Comparison of ENCODE assay signal across 9 mouse cellular contexts in the genomic region with DNA sequence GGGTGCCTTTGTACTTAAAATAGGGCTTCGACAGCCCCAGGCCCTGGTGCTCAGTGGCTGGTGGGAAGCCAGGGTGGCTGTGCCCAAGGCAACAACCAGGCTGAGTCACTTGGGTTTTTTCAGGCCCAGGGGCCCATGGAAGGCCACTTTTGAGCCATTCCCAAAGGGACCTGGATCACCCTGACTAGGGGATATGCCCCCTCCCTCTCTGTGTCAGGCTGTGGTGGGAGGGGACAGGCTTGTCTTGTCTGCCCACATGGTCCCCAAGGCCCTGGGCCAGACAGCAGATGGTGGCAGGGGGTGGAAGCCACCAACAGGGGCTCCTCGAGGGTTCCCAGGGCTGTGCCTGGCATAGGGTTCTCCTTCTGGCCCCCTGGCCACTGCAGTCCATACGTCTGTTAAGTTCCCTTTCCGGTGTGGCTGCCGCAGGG. TPM values are rescaled to one million over a fixed set of nuclear protein-coding genes. Genes with fewer than 3 reads are reported as not detected.
DNase-seq lines count a peak whose midpoint lies in the region; ATAC-seq and TF ChIP-seq lines count a peak whose summit lies in the region.
"Had no signal": no experiment of that assay in that cellular context is flagged by ENCODE, and none has a peak within 500 bp of the region (broad histone marks: within the 10 kb centered on the region; RNA-seq: fewer than 3 reads in every experiment).

No protein-coding gene starts in this region.

- H3K4me2 ChIP-seq in forebrain, embryonic 12.5 days, result no peak overlapping the region
- no peak overlapping the region for H3K4me2 ChIP-seq in forebrain, postnatal 0 days (ENCODE audit: low read depth)
- H3K4me2 ChIP-seq in midbrain, embryonic 14.5 days (ENCODE audit: low read length), result no peak overlapping the region
- no peak overlapping the region for H3K4me2 ChIP-seq in midbrain, postnatal 0 days (ENCODE audit: low read depth, low read length, poor library complexity, severe bottlenecking)
- H3K4me2 ChIP-seq in heart, embryonic 16.5 days (ENCODE audit: low read depth, low read length), result no peak overlapping the region
- H3K4me2 ChIP-seq in stomach, embryonic 16.5 days (ENCODE audit: low read depth, low read length), result peak overlapping the region; percentile 98

- TF ChIP-seq CTCF in forebrain, postnatal 0 days (IDR thresholded peaks at IDR 0.05; ENCODE audit: low read depth), result no peak
- no peak for TF ChIP-seq CTCF in midbrain, postnatal 0 days (IDR thresholded peaks at IDR 0.05)

- no peaks in the 10 kb centered on the region for H3K9me3 ChIP-seq in forebrain, embryonic 12.5 days
- H3K9me3 ChIP-seq in forebrain, postnatal 0 days (ENCODE audit: low read length), result no peaks in the 10 kb centered on the region
- H3K9me3 ChIP-seq in midbrain, embryonic 14.5 days (ENCODE audit: control insufficient read depth, low read length), result no peaks in the 10 kb centered on the region
- no peaks in the 10 kb centered on the region for H3K9me3 ChIP-seq in midbrain, postnatal 0 days (ENCODE audit: low read length)
- H3K9me3 ChIP-seq in heart, embryonic 16.5 days (replicated peaks; ENCODE audit: control insufficient read depth, low read length), result no peaks in the 10 kb centered on the region
- no peaks in the 10 kb centered on the region for H3K9me3 ChIP-seq in stomach, embryonic 16.5 days (replicated peaks; ENCODE audit: control insufficient read depth, low read length)

- peaks cover 43% of the 10 kb centered on the region for H3K36me3 ChIP-seq in forebrain, embryonic 12.5 days (replicated peaks)
- peaks cover 38% of the 10 kb centered on the region for H3K36me3 ChIP-seq in forebrain, postnatal 0 days (ENCODE audit: insufficient read depth)
- H3K36me3 ChIP-seq in midbrain, embryonic 14.5 days (ENCODE audit: control insufficient read depth, insufficient read depth, low read length), result peaks cover 41% of the 10 kb centered on the region
- peaks cover 38% of the 10 kb centered on the region for H3K36me3 ChIP-seq in midbrain, postnatal 0 days (ENCODE audit: insufficient read depth, low read length)
- H3K36me3 ChIP-seq in heart, embryonic 16.5 days (ENCODE audit: control insufficient read depth, insufficient read depth), result peaks cover 32% of the 10 kb centered on the region
- H3K36me3 ChIP-seq in stomach, embryonic 16.5 days (ENCODE audit: control insufficient read depth, insufficient read depth, low read length), result peaks cover 36% of the 10 kb centered on the region

- 91% methylated on average over 5 of the region's 5 CpGs for WGBS in forebrain, embryonic 12.5 days
- 58% methylated on average over 5 of the region's 5 CpGs for WGBS in forebrain, postnatal 0 days
- 56% methylated on average over 5 of the region's 5 CpGs for WGBS in midbrain, embryonic 14.5 days
- 65% methylated on average over 5 of the region's 5 CpGs for WGBS in midbrain, postnatal 0 days
- WGBS in heart, embryonic 16.5 days, result 70% methylated on average over 5 of the region's 5 CpGs
- WGBS in stomach, embryonic 16.5 days, result 71% methylated on average over 5 of the region's 5 CpGs

- peak overlapping the region; percentile 37; the same call in 1 of the 2 replicates for H3K27ac ChIP-seq in forebrain, embryonic 12.5 days
- no peak overlapping the region for H3K27ac ChIP-seq in forebrain, postnatal 0 days (ENCODE audit: low read depth, low read length)
- H3K27ac ChIP-seq in midbrain, embryonic 14.5 days (replicated peaks; ENCODE audit: low read depth, low read length), result 0 out of 2 replicates have a peak overlapping the region, but pooled peaks have one; percentile 3
- H3K27ac ChIP-seq in midbrain, postnatal 0 days (ENCODE audit: low read depth, low read length), result no peak overlapping the region
- H3K27ac ChIP-seq in heart, embryonic 16.5 days (ENCODE audit: low read length), result peak overlapping the region; percentile 7; the same call in 1 of the 2 replicates
- H3K27ac ChIP-seq in stomach, embryonic 16.5 days (ENCODE audit: low read length), result peak overlapping the region; percentile 94

- no peak for DNase-seq in forebrain, postnatal 0 days
- DNase-seq in midbrain, embryonic 14.5 days, result no peak
- no peak for DNase-seq in midbrain, postnatal 0 days (ENCODE audit: low spot score)
- no peak for DNase-seq in spleen, postnatal 36 days (ENCODE audit: low spot score in 2 of 2)
- no peak for DNase-seq in thymus, postnatal 14 days
- DNase-seq: kidney, adult 2 months had no signal

- no peak overlapping the region for H3K9ac ChIP-seq in forebrain, embryonic 12.5 days
- H3K9ac ChIP-seq in forebrain, postnatal 0 days, result no peak overlapping the region
- H3K9ac ChIP-seq in midbrain, embryonic 14.5 days (replicated peaks; ENCODE audit: low read length), result peak overlapping the region; percentile 9; the same call in 1 of the 2 replicates
- H3K9ac ChIP-seq in midbrain, postnatal 0 days (replicated peaks; ENCODE audit: low read length, poor library complexity, severe bottlenecking), result no peak overlapping the region
- H3K9ac ChIP-seq in heart, embryonic 16.5 days (ENCODE audit: low read length), result peak overlapping the region; percentile 32; the same call in 1 of the 2 replicates
- H3K9ac ChIP-seq in stomach, embryonic 16.5 days (ENCODE audit: low read length), result peak overlapping the region; percentile 56

- H3K4me1 ChIP-seq in forebrain, embryonic 12.5 days, result peaks cover 52% of the 10 kb centered on the region
- peaks cover 9% of the 10 kb centered on the region for H3K4me1 ChIP-seq in forebrain, postnatal 0 days (ENCODE audit: insufficient read depth)
- H3K4me1 ChIP-seq in midbrain, embryonic 14.5 days (ENCODE audit: control insufficient read depth, insufficient read depth, low read length), result peaks cover 26% of the 10 kb centered on the region
- H3K4me1 ChIP-seq in midbrain, postnatal 0 days (ENCODE audit: insufficient read depth, low read length), result peaks cover 8% of the 10 kb centered on the region; the same call in 1 of the 2 replicates
- peaks cover 46% of the 10 kb centered on the region for H3K4me1 ChIP-seq in heart, embryonic 16.5 days (ENCODE audit: control insufficient read depth, insufficient read depth, low read length)
- peaks cover 55% of the 10 kb centered on the region for H3K4me1 ChIP-seq in stomach, embryonic 16.5 days (ENCODE audit: control insufficient read depth, insufficient read depth, low read length)

- H3K27me3 ChIP-seq in forebrain, embryonic 12.5 days, result no peaks in the 10 kb centered on the region
- H3K27me3 ChIP-seq in forebrain, postnatal 0 days (ENCODE audit: insufficient read depth, low read length), result no peaks in the 10 kb centered on the region
- H3K27me3 ChIP-seq in midbrain, embryonic 14.5 days (ENCODE audit: control insufficient read depth, insufficient read depth, low read length), result no peaks in the 10 kb centered on the region
- H3K27me3 ChIP-seq in midbrain, postnatal 0 days (ENCODE audit: insufficient read depth, low read length), result no peaks in the 10 kb centered on the region
- H3K27me3 ChIP-seq in heart, embryonic 16.5 days (ENCODE audit: control insufficient read depth, insufficient read depth, low read length), result no peaks in the 10 kb centered on the region
- H3K27me3 ChIP-seq in stomach, embryonic 16.5 days (ENCODE audit: control insufficient read depth, insufficient read depth, low read length), result no peaks in the 10 kb centered on the region

- no peak overlapping the region for H3K4me3 ChIP-seq in forebrain, embryonic 12.5 days (replicated peaks)
- H3K4me3 ChIP-seq in forebrain, postnatal 0 days (ENCODE audit: low read depth, low read length), result no peak overlapping the region
- H3K4me3 ChIP-seq in midbrain, embryonic 14.5 days (replicated peaks; ENCODE audit: low read depth, low read length), result no peak overlapping the region
- H3K4me3 ChIP-seq in midbrain, postnatal 0 days (ENCODE audit: low read depth, low read length), result no peak overlapping the region
- no peak overlapping the region for H3K4me3 ChIP-seq in heart, embryonic 16.5 days (ENCODE audit: low read length)
- peak overlapping the region; percentile 89; the same call in 1 of the 2 replicates for H3K4me3 ChIP-seq in stomach, embryonic 16.5 days (replicated peaks; ENCODE audit: low read length)

- no peak for ATAC-seq in forebrain, embryonic 12.5 days (ENCODE audit: low FRiP score)
- no peak for ATAC-seq in forebrain, postnatal 0 days
- ATAC-seq in midbrain, embryonic 14.5 days (ENCODE audit: low FRiP score, low TSS enrichment), result no peak
- no peak for ATAC-seq in midbrain, postnatal 0 days (ENCODE audit: low FRiP score)
- no peak for ATAC-seq in heart, embryonic 16.5 days (replicated peaks; ENCODE audit: extremely low read depth, insufficient read depth, low FRiP score)
- ATAC-seq in stomach, embryonic 16.5 days (ENCODE audit: insufficient read depth, low FRiP score), result no peak

RNA-seq across cellular contexts. Expression of gene Zbtb7a, which starts 7.5 kb away (rescaled TPM):
- polyA plus RNA-seq in forebrain, embryonic 12.5 days (2016; fragmentation: Nextera tagmentation; extraction: Ambion mirVana), result 12.4 and 13.5 TPM in 2 replicates
- 21.6 and 27.2 TPM in 2 replicates for total RNA-seq in forebrain, postnatal 0 days (2014; rRNA removed)
- 12.4 and 15.7 TPM in 2 replicates for polyA plus RNA-seq in forebrain, postnatal 0 days (2015; fragmentation: Nextera tagmentation; extraction: Ambion mirVana)
- polyA plus RNA-seq in midbrain, embryonic 14.5 days (2014; fragmentation: Nextera tagmentation; extraction: Ambion mirVana), result 8.1 and 12.4 TPM in 2 replicates
- 23.6 and 29.5 TPM in 2 replicates for total RNA-seq in midbrain, postnatal 0 days (2014; rRNA removed)
- polyA plus RNA-seq in midbrain, postnatal 0 days (2015; fragmentation: Nextera tagmentation; extraction: Ambion mirVana), result 16.1 and 18.0 TPM in 2 replicates
- polyA plus RNA-seq in heart, embryonic 16.5 days (2015; fragmentation: Nextera tagmentation; extraction: Ambion mirVana), result 25.5 and 30.1 TPM in 2 replicates
- polyA plus RNA-seq in stomach, embryonic 16.5 days (2015; fragmentation: Nextera tagmentation; extraction: Ambion mirVana), result 36.6 and 47.4 TPM in 2 replicates

RNA-seq across cellular contexts. Expression of gene Pias4, which starts 25.2 kb away (rescaled TPM):
- polyA plus RNA-seq in forebrain, embryonic 12.5 days (2016; fragmentation: Nextera tagmentation; extraction: Ambion mirVana), result 51.6 and 52.9 TPM in 2 replicates
- 30.1 and 32.5 TPM in 2 replicates for total RNA-seq in forebrain, postnatal 0 days (2014; rRNA removed)
- 28.1 and 35.8 TPM in 2 replicates for polyA plus RNA-seq in forebrain, postnatal 0 days (2015; fragmentation: Nextera tagmentation; extraction: Ambion mirVana)
- 49.2 and 55.7 TPM in 2 replicates for polyA plus RNA-seq in midbrain, embryonic 14.5 days (2014; fragmentation: Nextera tagmentation; extraction: Ambion mirVana)
- 31.2 and 38.0 TPM in 2 replicates for total RNA-seq in midbrain, postnatal 0 days (2014; rRNA removed)
- polyA plus RNA-seq in midbrain, postnatal 0 days (2015; fragmentation: Nextera tagmentation; extraction: Ambion mirVana), result 30.1 and 31.3 TPM in 2 replicates
- 34.7 and 37.5 TPM in 2 replicates for polyA plus RNA-seq in heart, embryonic 16.5 days (2015; fragmentation: Nextera tagmentation; extraction: Ambion mirVana)
- 34.8 and 35.8 TPM in 2 replicates for polyA plus RNA-seq in stomach, embryonic 16.5 days (2015; fragmentation: Nextera tagmentation; extraction: Ambion mirVana)

RNA-seq across cellular contexts. Expression of gene Eef2, which starts 33.9 kb away (rescaled TPM):
- polyA plus RNA-seq in forebrain, embryonic 12.5 days (2016; fragmentation: Nextera tagmentation; extraction: Ambion mirVana), result 518 and 540 TPM in 2 replicates
- 2,084 and 2,175 TPM in 2 replicates for total RNA-seq in forebrain, postnatal 0 days (2014; rRNA removed)
- 466 and 485 TPM in 2 replicates for polyA plus RNA-seq in forebrain, postnatal 0 days (2015; fragmentation: Nextera tagmentation; extraction: Ambion mirVana)
- 479 and 528 TPM in 2 replicates for polyA plus RNA-seq in midbrain, embryonic 14.5 days (2014; fragmentation: Nextera tagmentation; extraction: Ambion mirVana)
- 2,062 and 2,304 TPM in 2 replicates for total RNA-seq in midbrain, postnatal 0 days (2014; rRNA removed)
- 440 and 459 TPM in 2 replicates for polyA plus RNA-seq in midbrain, postnatal 0 days (2015; fragmentation: Nextera tagmentation; extraction: Ambion mirVana)
- 435 and 443 TPM in 2 replicates for polyA plus RNA-seq in heart, embryonic 16.5 days (2015; fragmentation: Nextera tagmentation; extraction: Ambion mirVana)
- polyA plus RNA-seq in stomach, embryonic 16.5 days (2015; fragmentation: Nextera tagmentation; extraction: Ambion mirVana), result 533 and 575 TPM in 2 replicates

RNA-seq across cellular contexts. Expression of gene Map2k2, which starts 36.9 kb away (rescaled TPM):
- polyA plus RNA-seq in forebrain, embryonic 12.5 days (2016; fragmentation: Nextera tagmentation; extraction: Ambion mirVana), result 208 and 210 TPM in 2 replicates
- 194 and 215 TPM in 2 replicates for total RNA-seq in forebrain, postnatal 0 days (2014; rRNA removed)
- polyA plus RNA-seq in forebrain, postnatal 0 days (2015; fragmentation: Nextera tagmentation; extraction: Ambion mirVana), result 167 and 194 TPM in 2 replicates
- polyA plus RNA-seq in midbrain, embryonic 14.5 days (2014; fragmentation: Nextera tagmentation; extraction: Ambion mirVana), result 236 and 240 TPM in 2 replicates
- 256 and 261 TPM in 2 replicates for total RNA-seq in midbrain, postnatal 0 days (2014; rRNA removed)
- polyA plus RNA-seq in midbrain, postnatal 0 days (2015; fragmentation: Nextera tagmentation; extraction: Ambion mirVana), result 210 and 218 TPM in 2 replicates
- polyA plus RNA-seq in heart, embryonic 16.5 days (2015; fragmentation: Nextera tagmentation; extraction: Ambion mirVana), result 143 and 152 TPM in 2 replicates
- 143 and 145 TPM in 2 replicates for polyA plus RNA-seq in stomach, embryonic 16.5 days (2015; fragmentation: Nextera tagmentation; extraction: Ambion mirVana)

RNA-seq across cellular contexts. Expression of gene Dapk3, which starts 40.2 kb away (rescaled TPM):
- polyA plus RNA-seq in forebrain, embryonic 12.5 days (2016; fragmentation: Nextera tagmentation; extraction: Ambion mirVana), result 62.8 and 67.4 TPM in 2 replicates
- total RNA-seq in forebrain, postnatal 0 days (2014; rRNA removed), result 64.6 and 68.9 TPM in 2 replicates
- polyA plus RNA-seq in forebrain, postnatal 0 days (2015; fragmentation: Nextera tagmentation; extraction: Ambion mirVana), result 58.1 TPM in 2 replicates
- polyA plus RNA-seq in midbrain, embryonic 14.5 days (2014; fragmentation: Nextera tagmentation; extraction: Ambion mirVana), result 63.3 and 66.9 TPM in 2 replicates
- 56.7 and 88.8 TPM in 2 replicates for total RNA-seq in midbrain, postnatal 0 days (2014; rRNA removed)
- 59.1 and 60.9 TPM in 2 replicates for polyA plus RNA-seq in midbrain, postnatal 0 days (2015; fragmentation: Nextera tagmentation; extraction: Ambion mirVana)
- 33.9 and 40.2 TPM in 2 replicates for polyA plus RNA-seq in heart, embryonic 16.5 days (2015; fragmentation: Nextera tagmentation; extraction: Ambion mirVana)
- polyA plus RNA-seq in stomach, embryonic 16.5 days (2015; fragmentation: Nextera tagmentation; extraction: Ambion mirVana), result 30.5 and 32.4 TPM in 2 replicates

Comparison
In these comparisons a context has a peak if more than half of its experiments do, and no peak if none do; other contexts are left out.
1. H3K27ac ChIP-seq: peak in forebrain, embryonic 12.5 days (single experiment), midbrain, embryonic 14.5 days (single experiment), heart, embryonic 16.5 days (single experiment) and stomach, embryonic 16.5 days (single experiment); none in forebrain, postnatal 0 days (single experiment) and midbrain, postnatal 0 days (single experiment).
2. H3K9ac ChIP-seq: peak in midbrain, embryonic 14.5 days (single experiment), heart, embryonic 16.5 days (single experiment) and stomach, embryonic 16.5 days (single experiment); none in forebrain, embryonic 12.5 days (single experiment), forebrain, postnatal 0 days (single experiment) and midbrain, postnatal 0 days (single experiment).